Mouse (Mus musculus): ENCODE measurements around the gene Lyz2. TPM values are rescaled to one million over a fixed set of nuclear protein-coding genes. Genes with fewer than 3 reads are reported as not detected.
"Not testable (repeated sequence)": the region's sequence is repeated elsewhere in the genome, so short reads cannot be mapped to it uniquely, and the experiment has no call there.

Lyz2 gene
- polyA plus RNA-seq, 1 experiment from 2014 or later: 51.3 TPM

- Histone ChIP-seq H3K4me2 (replicated peaks; ENCODE audit: low read depth, low read length) (no peak overlapping the region), H3K36me3 (ENCODE audit: control insufficient read depth, insufficient read depth, low read length) (no peaks in the 10 kb centered on the region), H3K27ac (ENCODE audit: low read depth, low read length) (no peak overlapping the region), H3K9me3 (ENCODE audit: control insufficient read depth, low read length) (peaks cover 2% of the 10 kb centered on the region; the same call in 1 of the 2 replicates), H3K9ac (ENCODE audit: low read depth, low read length) (no peak overlapping the region), H3K27me3 (ENCODE audit: control insufficient read depth, insufficient read depth, low read length) (no peaks in the 10 kb centered on the region), H3K4me1 (ENCODE audit: control insufficient read depth, insufficient read depth, low read length) (no peaks in the 10 kb centered on the region), H3K4me3 (ENCODE audit: low read length) (no peak overlapping the region)
- WGBS: 87% methylated on average over 1 of the region's 1 CpGs
- no peak for ATAC-seq (ENCODE audit: low FRiP score, low TSS enrichment)
Observed at GRCm38 (mm10) chr10:117301688-117302087, 19.6 kb upstream of the Lyz2 start.

DNA sequence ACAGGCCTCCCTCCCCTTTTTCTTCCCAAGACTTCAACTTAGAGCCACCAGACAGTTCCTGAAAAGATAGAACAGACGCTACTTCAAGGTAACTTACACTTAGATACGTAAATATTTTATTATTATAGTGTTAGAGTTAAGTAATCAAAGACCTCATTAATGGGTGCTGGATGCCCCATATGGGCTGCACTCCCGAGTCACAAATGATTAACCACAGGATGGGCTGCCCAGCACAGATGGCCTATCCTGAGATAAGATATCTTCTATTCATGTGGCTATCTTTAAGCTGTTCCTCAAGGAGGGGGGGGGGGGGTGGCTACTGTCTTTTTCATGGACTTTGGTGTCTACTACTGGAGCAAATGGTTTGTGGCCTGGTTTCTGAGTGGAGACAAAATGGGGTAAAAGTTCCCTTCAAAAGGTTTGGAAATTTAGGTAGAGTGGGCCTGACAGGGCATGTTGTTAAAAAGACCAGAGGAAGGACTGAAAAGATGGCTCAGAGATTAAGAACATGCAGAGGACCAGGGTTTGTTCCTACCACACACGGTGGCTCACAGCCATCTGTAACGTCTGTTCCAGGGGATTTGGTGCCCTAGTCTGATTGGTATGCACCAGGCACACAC lies 17.9 kb upstream of the Lyz2 start:
- Histone ChIP-seq H3K4me3 (ENCODE audit: low read length) (no peak overlapping the region), H3K27me3 (ENCODE audit: control insufficient read depth, insufficient read depth, low read length) (no peaks in the 10 kb centered on the region), H3K27ac (ENCODE audit: low read depth, low read length) (no peak overlapping the region), H3K36me3 (ENCODE audit: control insufficient read depth, insufficient read depth, low read length) (no peaks in the 10 kb centered on the region), H3K4me2 (replicated peaks; ENCODE audit: low read depth, low read length) (no peak overlapping the region), H3K9ac (ENCODE audit: low read depth, low read length) (no peak overlapping the region), H3K4me1 (ENCODE audit: control insufficient read depth, insufficient read depth, low read length) (no peaks in the 10 kb centered on the region), H3K9me3 (ENCODE audit: control insufficient read depth, low read length) (peaks cover 2% of the 10 kb centered on the region; the same call in 1 of the 2 replicates)
- ATAC-seq (ENCODE audit: low FRiP score, low TSS enrichment): no peak
- 77% methylated on average over 5 of the region's 5 CpGs for WGBS

DNA sequence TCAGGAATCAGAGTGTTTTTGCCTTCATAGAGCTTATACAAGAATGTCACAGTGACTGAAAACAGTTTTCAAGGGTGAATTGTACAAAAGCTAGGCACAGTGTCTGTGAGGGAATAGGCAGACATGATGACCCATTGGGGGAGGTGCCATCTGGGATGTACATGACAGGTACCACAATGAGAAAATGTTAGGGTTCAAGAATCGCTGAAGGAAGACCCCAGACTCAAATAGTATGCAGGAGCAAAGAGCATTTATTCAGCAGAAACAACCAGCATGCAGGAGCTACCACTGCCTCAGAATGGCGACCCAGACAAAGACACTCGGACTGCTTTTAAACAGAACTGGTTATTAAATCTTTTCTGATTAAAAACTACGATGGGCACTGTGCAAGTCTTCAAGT lies 17.0 kb upstream of the Lyz2 start:
- no peak overlapping the region for H3K4me2 ChIP-seq (replicated peaks; ENCODE audit: low read depth, low read length)
- no peaks in the 10 kb centered on the region for H3K36me3 ChIP-seq (ENCODE audit: control insufficient read depth, insufficient read depth, low read length)
- H3K9me3 ChIP-seq (ENCODE audit: control insufficient read depth, low read length): peaks cover 2% of the 10 kb centered on the region; the same call in 1 of the 2 replicates
- no peak overlapping the region for H3K9ac ChIP-seq (ENCODE audit: low read depth, low read length)
- no peak overlapping the region for H3K27ac ChIP-seq (ENCODE audit: low read depth, low read length)
- no peak for ATAC-seq (ENCODE audit: low FRiP score, low TSS enrichment)
- 85% methylated on average over 4 of the region's 4 CpGs for WGBS
- H3K4me1 ChIP-seq (ENCODE audit: control insufficient read depth, insufficient read depth, low read length): no peaks in the 10 kb centered on the region
- no peaks in the 10 kb centered on the region for H3K27me3 ChIP-seq (ENCODE audit: control insufficient read depth, insufficient read depth, low read length)
- H3K4me3 ChIP-seq (ENCODE audit: low read length): no peak overlapping the region

DNA sequence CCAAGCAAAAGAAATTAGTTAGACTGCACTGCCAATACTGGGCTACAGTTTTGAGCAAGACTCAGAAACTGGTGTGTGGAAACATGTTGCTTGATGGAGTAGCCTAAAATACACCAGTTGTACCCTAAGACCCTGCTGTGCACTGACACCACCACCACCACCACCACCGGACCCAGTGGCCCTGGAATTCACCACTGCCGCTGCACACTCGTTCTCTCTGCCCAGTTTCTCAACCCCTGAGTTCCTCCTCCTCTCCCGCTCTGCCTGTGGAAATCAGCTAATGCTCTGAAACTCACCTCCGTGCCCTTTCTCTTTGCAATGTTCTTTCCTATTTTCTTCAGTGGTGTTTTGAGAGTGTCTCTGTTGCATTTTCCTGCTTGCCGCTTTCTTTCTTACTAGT lies 16.2 kb upstream of the Lyz2 start:
- Histone ChIP-seq H3K36me3 (ENCODE audit: control insufficient read depth, insufficient read depth, low read length) (no peaks in the 10 kb centered on the region), H3K27ac (ENCODE audit: low read depth, low read length) (no peak overlapping the region), H3K4me3 (ENCODE audit: low read length) (no peak overlapping the region), H3K9me3 (ENCODE audit: control insufficient read depth, low read length) (peaks cover 2% of the 10 kb centered on the region; the same call in 1 of the 2 replicates), H3K4me1 (ENCODE audit: control insufficient read depth, insufficient read depth, low read length) (no peaks in the 10 kb centered on the region), H3K4me2 (replicated peaks; ENCODE audit: low read depth, low read length) (no peak overlapping the region), H3K27me3 (ENCODE audit: control insufficient read depth, insufficient read depth, low read length) (no peaks in the 10 kb centered on the region), H3K9ac (ENCODE audit: low read depth, low read length) (no peak overlapping the region)
- WGBS: 80% methylated on average over 6 of the region's 6 CpGs
- no peak for ATAC-seq (ENCODE audit: low FRiP score, low TSS enrichment)

DNA sequence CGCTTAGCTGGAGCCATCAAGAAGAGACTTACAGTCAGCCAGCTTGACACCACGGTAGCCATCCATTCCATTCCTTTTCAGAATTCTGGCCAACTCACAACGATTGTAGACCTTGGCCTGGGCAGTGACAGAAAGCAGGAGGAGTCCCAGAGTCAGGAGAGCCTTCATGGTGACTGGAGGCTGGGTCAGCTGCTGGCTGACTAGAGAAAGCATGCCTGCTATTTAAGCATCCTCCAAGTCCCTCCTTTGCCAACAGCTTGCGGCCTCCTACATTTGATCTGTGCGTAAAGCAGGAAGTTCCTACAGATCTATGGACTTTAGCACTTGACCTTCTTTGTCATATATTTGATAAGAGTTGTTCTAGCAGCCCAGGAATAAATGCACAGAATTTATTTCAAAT lies 10.6 kb upstream of the Lyz2 start, which contains the start of gene Lyz1:
TSS of gene Lyz1 (minus strand) at position 198 of the 400 bp plus-strand sequence.
- 69% methylated on average over 5 of the region's 5 CpGs for whole genome bisulfite sequencing
- Histone ChIP-seq H3K4me1 (ENCODE audit: control insufficient read depth, insufficient read depth, low read length) (no peaks in the 10 kb centered on the region), H3K9me3 (ENCODE audit: control insufficient read depth, low read length) (no peaks in the 10 kb centered on the region), H3K36me3 (ENCODE audit: control insufficient read depth, insufficient read depth, low read length) (no peaks in the 10 kb centered on the region), H3K4me3 (ENCODE audit: low read length) (no peak within 1 kb of the TSS), H3K9ac (ENCODE audit: low read depth, low read length) (no peak within 1 kb of the TSS), H3K27ac (ENCODE audit: low read depth, low read length) (no peak within 1 kb of the TSS), H3K4me2 (replicated peaks; ENCODE audit: low read depth, low read length) (no peak within 1 kb of the TSS), H3K27me3 (ENCODE audit: control insufficient read depth, insufficient read depth, low read length) (no peaks in the 10 kb centered on the region)
- no peak for ATAC-seq (ENCODE audit: low FRiP score, low TSS enrichment)

- WGBS: 92% methylated on average over 6 of the region's 6 CpGs
- H3K4me3 ChIP-seq (ENCODE audit: low read length); H3K27me3 ChIP-seq (ENCODE audit: control insufficient read depth, insufficient read depth, low read length); H3K4me1 ChIP-seq (ENCODE audit: control insufficient read depth, insufficient read depth, low read length); H3K36me3 ChIP-seq (ENCODE audit: control insufficient read depth, insufficient read depth, low read length); H3K27ac ChIP-seq (ENCODE audit: low read depth, low read length); H3K9ac ChIP-seq (ENCODE audit: low read depth, low read length); H3K9me3 ChIP-seq (ENCODE audit: control insufficient read depth, low read length); ATAC-seq (ENCODE audit: low FRiP score, low TSS enrichment); H3K4me2 ChIP-seq (replicated peaks; ENCODE audit: low read depth, low read length): not testable (repeated sequence)
Observed at GRCm38 (mm10) chr10:117290936-117291335, 8.8 kb upstream of the Lyz2 start.

DNA sequence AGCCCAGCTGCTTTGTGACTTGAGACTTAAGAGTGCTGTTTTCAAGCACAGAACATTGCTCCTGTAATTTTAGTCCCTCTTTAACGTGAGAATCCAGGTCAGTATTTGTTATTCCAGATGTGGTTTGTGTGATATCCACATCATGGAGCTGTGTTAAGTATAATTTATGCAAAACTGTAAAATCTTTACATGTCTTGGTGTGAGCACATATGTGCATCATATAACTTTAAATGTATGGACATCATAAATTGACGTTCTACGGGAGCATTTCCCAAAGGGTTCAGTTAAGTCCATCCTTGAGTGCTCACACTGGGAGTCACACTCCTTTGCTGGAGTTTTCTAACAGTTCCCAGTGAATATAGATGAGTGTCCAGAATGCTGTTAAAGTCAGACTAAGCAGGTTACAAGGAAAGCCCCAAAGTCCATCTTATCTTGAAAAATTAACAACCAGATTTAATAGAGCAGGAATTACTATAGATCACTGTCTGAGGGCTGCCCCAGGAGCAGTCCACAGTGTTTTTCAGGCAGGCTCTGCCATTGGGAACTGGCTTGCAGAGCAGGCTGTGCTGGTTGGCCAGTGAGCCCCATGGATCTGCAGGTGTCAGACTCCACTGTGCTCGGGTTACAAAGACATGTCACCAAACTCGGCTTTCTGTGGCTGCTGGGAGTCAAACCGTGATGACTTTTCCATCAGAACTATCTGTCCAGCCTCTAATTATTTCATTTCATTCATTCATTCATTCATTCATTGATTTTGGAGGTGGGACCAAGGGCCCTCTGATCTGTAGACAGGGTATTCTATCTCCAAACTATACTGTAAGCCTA lies 8.1 kb upstream of the Lyz2 start:
- ATAC-seq (ENCODE audit: low FRiP score, low TSS enrichment): no peak
- 37% methylated on average over 6 of the region's 6 CpGs for WGBS

GRCm38 (mm10) chr10:117289034-117289505 lies 6.9 kb upstream of the Lyz2 start:
- H3K27me3 ChIP-seq (ENCODE audit: control insufficient read depth, insufficient read depth, low read length); ATAC-seq (ENCODE audit: low FRiP score, low TSS enrichment); H3K27ac ChIP-seq (ENCODE audit: low read depth, low read length); H3K36me3 ChIP-seq (ENCODE audit: control insufficient read depth, insufficient read depth, low read length); H3K9me3 ChIP-seq (ENCODE audit: control insufficient read depth, low read length); H3K4me2 ChIP-seq (replicated peaks; ENCODE audit: low read depth, low read length); H3K4me1 ChIP-seq (ENCODE audit: control insufficient read depth, insufficient read depth, low read length); H3K9ac ChIP-seq (ENCODE audit: low read depth, low read length); H3K4me3 ChIP-seq (ENCODE audit: low read length): not testable (repeated sequence)
- 88% methylated on average over 5 of the region's 5 CpGs for WGBS

More for the DNA sequence above, 8.1 kb upstream of the Lyz2 start:
- Histone ChIP-seq H3K36me3 (ENCODE audit: control insufficient read depth, insufficient read depth, low read length) (no peaks in the 10 kb centered on the region), H3K4me1 (ENCODE audit: control insufficient read depth, insufficient read depth, low read length) (no peaks in the 10 kb centered on the region), H3K4me2 (replicated peaks; ENCODE audit: low read depth, low read length) (no peak overlapping the region), H3K9ac (ENCODE audit: low read depth, low read length) (no peak overlapping the region), H3K27ac (ENCODE audit: low read depth, low read length) (no peak overlapping the region), H3K4me3 (ENCODE audit: low read length) (no peak overlapping the region), H3K9me3 (ENCODE audit: control insufficient read depth, low read length) (no peaks in the 10 kb centered on the region), H3K27me3 (ENCODE audit: control insufficient read depth, insufficient read depth, low read length) (no peaks in the 10 kb centered on the region)

Measured in kidney, embryonic 14.5 days (tissue).